Mouse (Mus musculus) hindbrain, embryonic 16.5 days (tissue): Measurements from ENCODE around the gene 1110032A03Rik. TPM values are rescaled to one million over a fixed set of nuclear protein-coding genes. Genes with fewer than 3 reads are reported as not detected.

Experiments
- ATAC-seq: fragments of 200-750 bp; cut with Nextera tagmentation; 2 replicates; pipeline ENCODE4 v1.8.0; 2017; ENCODE audit warnings: moderate TSS enrichment, moderate library complexity
- H3K27ac ChIP-seq: fragments of 300-500 bp; sonication (generic); 2 replicates; pipeline ENCODE4 v1.5.1; 2014; ENCODE audit warnings: low read depth, mild to moderate bottlenecking, control low read depth, low read length, moderate library complexity
- H3K27me3 ChIP-seq: fragments of 300-500 bp; sonication (generic); replicated peaks from 2 replicates; pipeline ENCODE4 v1.6.1; 2014; ENCODE audit warnings: low read length; ENCODE audit not compliant: control insufficient read depth, insufficient read depth
- H3K36me3 ChIP-seq: fragments of 300-500 bp; sonication (generic); 2 replicates; pipeline ENCODE4 v1.6.1; 2014; ENCODE audit warnings: mild to moderate bottlenecking, low read length, moderate library complexity, mixed read lengths; ENCODE audit not compliant: control insufficient read depth, insufficient read depth
- H3K4me1 ChIP-seq: fragments of 300-500 bp; sonication (generic); 2 replicates; pipeline ENCODE4 v1.6.1; 2014; ENCODE audit warnings: low read depth, low read length; ENCODE audit not compliant: control insufficient read depth, insufficient read depth
- H3K4me2 ChIP-seq: fragments of 300-500 bp; sonication (generic); 2 replicates; pipeline ENCODE4 v1.6.1; 2014; ENCODE audit warnings: mild to moderate bottlenecking, low read length, control low read depth, moderate library complexity
- H3K4me3 ChIP-seq: fragments of 300-500 bp; sonication (generic); 2 replicates; pipeline ENCODE4 v1.5.1; 2014; ENCODE audit warnings: mild to moderate bottlenecking, low read length, control low read depth, moderate library complexity
- H3K9ac ChIP-seq: fragments of 300-500 bp; sonication (generic); 2 replicates; pipeline ENCODE4 v1.6.1; 2014; ENCODE audit warnings: low read depth, mild to moderate bottlenecking, control low read depth, low read length, moderate library complexity
- H3K9me3 ChIP-seq: fragments of 300-500 bp; sonication (generic); 2 replicates; pipeline ENCODE4 v1.6.1; 2014; ENCODE audit warnings: mild to moderate bottlenecking, low read length, moderate library complexity; ENCODE audit not compliant: control insufficient read depth
- WGBS: fragments of 180-500 bp; shearing (Covaris S2); extraction: QIAGEN DNeasy Blood & Tissue Kit; methylation state at CpG from one replicate; pipeline ENCODE4 v1.1.7; 2014; 5-methylcytosine and 5-hydroxymethylcytosine counted together
- polyA plus RNA-seq: library from polyadenylated mRNA; unstranded; fragments of >200 nt; fragmentation: Nextera tagmentation; extraction: Ambion mirVana; gene quantifications from 2 replicates; pipeline ENCODE4 v1.2.1, GENCODE M21; 2015

Gene 1110032A03Rik
- polyA plus RNA-seq, 1 experiment from 2014 or later, result 61.7 TPM

DNA sequence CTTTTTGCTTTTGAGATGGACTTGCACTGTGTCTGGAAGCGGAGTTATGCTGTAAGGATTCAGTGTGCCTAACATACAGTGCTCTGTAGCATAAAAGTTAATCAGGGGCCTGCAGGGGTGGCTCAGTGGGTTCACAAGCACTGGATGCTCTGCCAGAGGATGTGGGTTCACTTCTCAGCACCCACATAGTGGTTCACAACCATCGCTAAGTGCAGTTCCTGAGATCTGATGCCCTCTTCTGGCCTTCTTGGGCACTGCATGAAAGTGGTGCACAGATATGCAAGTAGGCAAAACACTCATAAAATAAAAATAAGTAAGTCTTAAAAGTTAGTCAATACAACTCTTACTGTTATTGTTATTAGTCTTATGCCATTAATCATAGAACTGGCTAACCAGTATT is 6.8 kb upstream of the 1110032A03Rik start:
- Histone ChIP-seq H3K9me3 (no peaks in the 10 kb centered on the region), H3K36me3 (peaks cover 56% of the 10 kb centered on the region), H3K9ac (no peak overlapping the region), H3K4me1 (no peaks in the 10 kb centered on the region; the same call in 1 of the 2 replicates), H3K27me3 (no peaks in the 10 kb centered on the region), H3K27ac (no peak overlapping the region), H3K4me3 (no peak overlapping the region), H3K4me2 (no peak overlapping the region)
- ATAC-seq, result no peak
- WGBS, result 74% methylated on average over 2 of the region's 2 CpGs

DNA sequence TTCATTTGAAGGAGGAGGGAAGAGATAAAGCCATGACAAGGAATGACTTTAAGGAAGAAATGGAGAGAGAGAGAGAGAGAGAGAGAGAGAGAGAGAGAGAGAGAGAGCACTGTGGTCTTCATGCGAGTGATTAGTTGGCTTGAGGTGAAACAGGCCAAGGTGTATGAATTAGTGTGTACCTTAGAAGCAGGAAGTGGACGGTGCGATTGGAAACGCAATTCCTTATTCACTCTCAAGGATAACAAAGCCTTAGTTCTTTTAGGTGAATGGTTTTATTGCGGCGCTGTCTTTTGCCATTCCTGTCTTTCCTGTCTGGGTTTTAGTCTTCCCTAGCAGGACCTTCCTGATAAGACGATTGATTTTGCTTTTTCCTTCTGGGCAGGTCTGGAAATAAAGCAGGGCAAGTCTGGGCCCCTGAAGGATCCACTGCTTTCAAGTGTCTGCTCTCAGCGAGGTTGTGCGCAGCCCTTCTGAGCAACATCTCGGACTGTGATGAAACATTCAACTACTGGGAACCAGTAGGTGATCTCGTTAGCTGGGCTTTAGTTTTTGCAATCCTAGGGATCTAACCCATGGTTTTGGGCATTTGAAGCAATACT is 941 bp upstream of the 1110032A03Rik start:
- Histone ChIP-seq H3K9ac (peak overlapping the region; percentile 97), H3K36me3 (peaks cover 11% of the 10 kb centered on the region), H3K4me3 (peak overlapping the region; percentile 95), H3K4me1 (peaks cover 15% of the 10 kb centered on the region), H3K9me3 (no peaks in the 10 kb centered on the region), H3K4me2 (peak overlapping the region; percentile 86), H3K27ac (peak overlapping the region; percentile 95), H3K27me3 (no peaks in the 10 kb centered on the region)
- 61% methylated on average over 11 of the region's 11 CpGs for WGBS
- no peak for ATAC-seq

DNA sequence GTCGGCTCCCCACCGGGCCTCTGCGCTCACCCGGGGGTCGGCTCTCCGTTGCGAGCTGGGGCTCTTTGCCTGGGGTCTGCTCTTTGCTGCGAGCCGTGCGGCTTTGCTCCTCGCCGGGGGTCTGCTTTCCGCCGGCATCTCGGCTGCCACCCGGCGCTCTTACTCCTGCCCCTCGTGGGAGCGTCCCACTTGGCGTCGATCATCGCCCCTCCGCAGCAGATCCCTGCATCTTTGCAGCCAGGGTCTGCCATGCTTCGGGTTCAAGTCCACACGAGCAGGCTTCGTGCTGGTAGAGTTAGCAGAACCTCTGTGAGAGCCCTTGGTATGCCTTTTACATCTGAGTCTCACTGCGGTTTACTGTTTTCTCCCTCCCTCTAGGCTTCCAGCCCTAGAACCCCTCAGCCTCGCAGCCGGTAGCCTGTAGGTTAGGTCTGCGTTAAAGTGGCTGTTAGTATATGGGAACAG is 374 bp upstream of the 1110032A03Rik start:
- peaks cover 15% of the 10 kb centered on the region for H3K4me1 ChIP-seq
- peak overlapping the region; percentile 97 for H3K9ac ChIP-seq
- peak overlapping the region; percentile 95 for H3K27ac ChIP-seq
- under 1% methylated on average over 30 of the region's 30 CpGs for WGBS
- peak; percentile 73 for ATAC-seq
- peak overlapping the region; percentile 95 for H3K4me3 ChIP-seq
- H3K27me3 ChIP-seq, result no peaks in the 10 kb centered on the region
- H3K9me3 ChIP-seq, result no peaks in the 10 kb centered on the region
- peaks cover 8% of the 10 kb centered on the region; the same call in 1 of the 2 replicates for H3K36me3 ChIP-seq
- peak overlapping the region; percentile 86 for H3K4me2 ChIP-seq

DNA sequence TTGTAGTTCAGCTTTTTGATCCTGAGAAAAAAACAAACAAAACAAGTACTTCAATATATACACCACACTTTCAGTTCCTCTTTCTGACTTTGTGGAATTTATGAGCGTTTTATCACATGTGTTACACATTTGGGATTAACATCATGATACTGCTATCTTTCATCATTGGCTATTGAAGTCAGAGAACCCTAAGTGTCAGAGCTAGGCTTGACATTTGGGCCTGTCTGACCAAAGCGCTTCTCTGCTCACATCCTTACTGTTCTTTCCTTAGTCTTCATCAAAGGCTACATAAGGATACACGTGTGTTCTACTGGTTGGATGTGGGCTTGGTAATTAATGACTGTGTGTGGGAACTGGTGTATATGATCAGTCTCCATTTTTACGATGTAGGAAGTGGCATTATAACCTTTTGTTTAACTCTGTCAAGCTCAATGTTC is 1.3 kb downstream of the 1110032A03Rik start:
- H3K27me3 ChIP-seq, result no peaks in the 10 kb centered on the region
- ATAC-seq, result no peak
- WGBS, result 77% methylated on average over 4 of the region's 4 CpGs
- H3K4me2 ChIP-seq, result peak overlapping the region; percentile 86
- H3K9me3 ChIP-seq, result no peaks in the 10 kb centered on the region
- no peak overlapping the region; the same call in 1 of the 2 replicates for H3K27ac ChIP-seq
- peaks cover 16% of the 10 kb centered on the region for H3K4me1 ChIP-seq
- H3K36me3 ChIP-seq, result no peaks in the 10 kb centered on the region
- peak overlapping the region; percentile 95 for H3K4me3 ChIP-seq
- peak overlapping the region; percentile 53 for H3K9ac ChIP-seq

DNA sequence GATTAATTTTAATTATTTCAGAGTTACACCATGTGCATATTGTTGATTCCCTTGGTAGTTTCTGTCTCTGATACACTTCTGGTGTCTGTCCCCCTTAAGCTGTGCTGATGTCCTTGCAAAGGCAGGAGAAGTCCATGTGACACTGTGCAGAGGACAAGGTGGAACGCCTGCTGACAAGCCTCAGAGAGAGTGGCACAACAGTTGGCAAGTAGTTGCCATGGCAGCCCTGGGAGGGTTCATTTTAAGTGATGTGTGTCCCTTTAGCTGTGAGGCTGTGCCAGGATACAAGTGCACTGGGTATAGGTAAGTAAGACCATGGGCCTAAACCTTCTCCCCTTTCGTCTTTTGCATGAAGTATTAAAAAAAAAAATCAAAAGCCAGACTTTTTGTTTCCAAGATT is 5.3 kb downstream of the 1110032A03Rik start:
- Histone ChIP-seq H3K4me3 (no peak overlapping the region), H3K4me1 (peaks cover 15% of the 10 kb centered on the region), H3K9ac (no peak overlapping the region), H3K27ac (no peak overlapping the region), H3K27me3 (no peaks in the 10 kb centered on the region), H3K4me2 (no peak overlapping the region), H3K36me3 (no peaks in the 10 kb centered on the region), H3K9me3 (no peaks in the 10 kb centered on the region)
- 69% methylated on average over 2 of the region's 2 CpGs for WGBS
- ATAC-seq, result no peak

DNA sequence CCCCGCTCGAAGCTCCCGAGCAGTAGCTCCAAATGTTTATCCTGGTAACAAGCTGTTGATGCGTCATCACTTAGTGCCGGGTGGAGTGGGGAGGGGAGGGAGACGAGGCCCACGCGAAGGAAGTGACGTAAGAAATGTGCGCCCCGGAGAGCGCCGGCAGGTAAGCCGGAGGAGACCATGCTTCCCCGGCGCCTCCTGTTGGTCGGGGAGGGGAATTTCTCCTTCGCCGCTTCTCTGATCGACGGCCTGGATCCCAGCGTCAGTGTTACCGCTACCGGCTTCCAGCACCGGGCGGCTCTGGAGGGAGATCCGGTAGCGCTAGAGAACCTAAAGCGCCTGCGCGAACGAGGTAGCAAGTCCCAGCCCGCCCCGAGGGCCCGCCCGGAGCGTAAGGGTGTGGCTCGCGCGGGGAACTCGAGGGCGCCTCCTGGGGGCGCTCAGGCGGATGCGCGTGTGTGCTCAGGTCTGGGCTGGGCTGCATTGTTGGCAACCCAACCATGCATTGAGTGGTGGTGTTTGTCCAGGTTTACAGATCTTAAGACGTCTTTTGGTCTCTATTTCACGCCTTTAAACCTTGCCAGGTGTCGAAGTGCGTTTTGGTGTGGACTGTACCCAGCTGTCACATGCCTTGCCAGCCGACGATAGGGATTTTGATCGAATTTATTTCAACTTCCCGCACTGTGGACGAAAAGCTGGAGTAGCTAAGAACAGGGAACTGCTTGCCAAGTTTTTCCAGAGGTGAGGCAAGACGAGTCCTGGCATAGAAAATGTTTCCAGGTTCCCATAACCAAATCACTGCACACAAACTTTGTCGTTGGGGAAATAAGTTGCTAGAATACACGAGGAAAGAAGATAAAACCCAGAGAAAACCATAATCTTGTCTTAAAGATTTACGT is 7.0 kb downstream of the 1110032A03Rik start, which contains the start of gene Fdxacb1:
Gene Fdxacb1, plus strand, starts transcription at position 130 of the 896 bp plus-strand sequence.
- Histone ChIP-seq H3K4me3 (peak within 1 kb of the TSS; percentile 72), H3K4me2 (peak within 1 kb of the TSS; percentile 88), H3K27me3 (no peaks in the 10 kb centered on the region), H3K36me3 (no peaks in the 10 kb centered on the region), H3K4me1 (peaks cover 7% of the 10 kb centered on the region), H3K27ac (peak within 1 kb of the TSS; percentile 89), H3K9me3 (no peaks in the 10 kb centered on the region), H3K9ac (peak within 1 kb of the TSS; percentile 75)
- 4% methylated on average over 58 of the region's 59 CpGs for WGBS
- peak; percentile 96 for ATAC-seq

DNA sequence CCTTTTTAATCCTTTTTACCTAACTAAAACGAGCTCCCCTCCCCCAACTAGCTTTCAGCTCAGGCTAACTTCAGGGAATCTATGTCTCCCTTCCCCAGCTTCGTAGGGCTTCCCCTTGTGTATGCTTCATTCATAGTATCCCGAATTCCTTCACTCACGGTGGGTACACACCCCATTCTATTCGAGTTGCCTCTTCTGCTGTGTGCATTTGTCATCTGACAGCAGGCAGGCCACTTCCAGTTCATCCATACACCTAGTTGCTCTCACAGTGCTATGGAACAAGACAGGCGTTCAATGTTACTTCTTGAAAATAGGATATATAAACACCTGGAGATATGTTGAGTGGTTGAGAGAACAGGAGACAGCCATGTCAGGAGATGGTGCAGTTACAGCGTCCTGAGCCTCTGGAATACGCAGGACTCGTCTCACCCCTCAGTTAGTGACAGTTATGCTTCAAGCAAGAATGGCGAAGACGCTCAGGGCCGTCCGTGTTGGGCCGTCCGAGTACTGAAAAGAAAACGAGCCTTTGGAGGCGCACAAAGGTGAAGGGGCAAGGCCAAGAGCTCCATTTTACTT is 7.7 kb downstream of the 1110032A03Rik start:
- Histone ChIP-seq H3K4me3 (peak overlapping the region; percentile 72), H3K27me3 (no peaks in the 10 kb centered on the region), H3K4me1 (peaks cover 7% of the 10 kb centered on the region), H3K9me3 (no peaks in the 10 kb centered on the region), H3K4me2 (peak overlapping the region; percentile 88), H3K27ac (peak overlapping the region; percentile 89), H3K36me3 (no peaks in the 10 kb centered on the region), H3K9ac (peak overlapping the region; percentile 75)
- ATAC-seq, result peak; percentile 63
- 6% methylated on average over 17 of the region's 17 CpGs for WGBS

DNA sequence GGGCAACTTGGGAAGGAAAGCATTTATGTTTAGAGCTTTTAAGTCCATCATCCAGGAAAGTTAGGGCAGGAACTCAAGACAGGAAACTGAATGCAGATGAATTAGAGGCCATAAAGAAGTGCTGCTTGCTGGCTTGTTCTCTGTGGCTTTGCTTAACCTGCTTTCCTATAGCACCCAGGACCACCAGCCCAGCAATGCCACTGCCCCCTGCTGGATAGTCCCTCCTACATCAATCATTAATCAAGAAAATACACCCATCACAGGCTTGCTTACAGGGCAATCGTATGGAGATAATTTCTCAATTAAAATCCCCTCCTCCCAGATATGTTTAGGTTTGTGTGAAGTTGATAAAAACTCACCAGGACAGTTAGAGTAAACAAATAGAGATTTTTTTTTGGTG is 12.0 kb downstream of the 1110032A03Rik start:
- Histone ChIP-seq H3K9ac (no peak overlapping the region), H3K4me3 (no peak overlapping the region), H3K4me1 (peaks cover 4% of the 10 kb centered on the region), H3K27me3 (no peaks in the 10 kb centered on the region), H3K36me3 (no peaks in the 10 kb centered on the region), H3K4me2 (no peak overlapping the region), H3K27ac (no peak overlapping the region), H3K9me3 (no peaks in the 10 kb centered on the region)
- ATAC-seq, result no peak
- WGBS, result 57% methylated on average over 1 of the region's 1 CpGs
